Mouse (Mus musculus) bone marrow, adult 2 months (tissue): Measurements from ENCODE around the gene Ppargc1a. TPM values are rescaled to one million over a fixed set of nuclear protein-coding genes. Genes with fewer than 3 reads are reported as not detected.

Experiments
- H3K27ac ChIP-seq: fragments of 200-500 bp; 2 replicates; pipeline ENCODE4 v1.5.1; 2012; ENCODE audit warnings: low read depth, mild to moderate bottlenecking, control low read depth, inconsistent platforms, low read length; ENCODE audit not compliant: control insufficient read depth, poor library complexity, insufficient read depth
- H3K4me1 ChIP-seq: fragments of 200-500 bp; 2 replicates; pipeline ENCODE4 v1.6.1; 2011; ENCODE audit warnings: low read length; ENCODE audit not compliant: control insufficient read depth, insufficient read depth
- H3K4me3 ChIP-seq: fragments of 200-500 bp; replicated peaks from 2 replicates; pipeline ENCODE3; 2011; ENCODE audit warnings: mild to moderate bottlenecking, low read depth, low read length, control low read depth; ENCODE audit not compliant: control insufficient read depth
- CTCF ChIP-seq: fragments of 200-500 bp; IDR thresholded peaks from 2 replicates; pipeline ENCODE4 v1.5.1; 2011; ENCODE audit warnings: low read length, control low read depth; ENCODE audit not compliant: control insufficient read depth, insufficient read depth
- POLR2A ChIP-seq: fragments of 200-500 bp; IDR thresholded peaks from 2 replicates; pipeline ENCODE4 v1.6.1; 2011; ENCODE audit warnings: low read depth, mild to moderate bottlenecking, control low read depth, low read length, borderline replicate concordance; ENCODE audit not compliant: control insufficient read depth
- WGBS: fragments of 180-500 bp; shearing (Covaris S2); methylation state at CpG from one replicate; pipeline ENCODE4 v1.1.7; 2018; 5-methylcytosine and 5-hydroxymethylcytosine counted together
- polyA plus RNA-seq: library from polyadenylated mRNA; stranded (reverse); fragments of >200 nt; gene quantifications from 2 replicates; pipeline ENCODE4 v1.2.4, GENCODE M21; 2011; ENCODE audit warnings: low replicate concordance; ENCODE audit not compliant: missing spikeins, insufficient read depth, insufficient read length

The Ppargc1a gene
- 0.20 and 0.65 TPM in 2 replicates for polyA plus RNA-seq

DNA sequence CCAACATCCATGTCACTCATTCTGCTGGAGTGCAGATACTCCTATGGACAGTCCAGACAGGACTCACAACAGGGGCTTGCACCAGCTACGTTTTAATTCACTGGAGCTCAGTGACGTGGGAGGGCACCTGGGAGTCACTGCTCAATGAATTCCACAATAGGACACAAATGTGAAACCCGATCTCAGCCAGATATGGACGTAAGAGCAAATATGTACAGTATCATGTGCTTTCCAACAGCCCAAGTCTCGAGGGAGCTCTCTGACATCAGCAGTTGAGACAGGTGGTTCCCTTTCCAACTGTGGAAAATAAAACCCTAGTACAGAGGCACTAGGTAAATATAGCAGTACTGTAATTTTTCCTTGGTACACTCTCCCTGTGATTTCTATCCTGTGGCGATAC is at the start of gene Ppargc1a:
TSS of gene Ppargc1a (minus strand) at position 68 of the 400 bp plus-strand sequence.
- 62% methylated on average over 6 of the region's 6 CpGs for WGBS

DNA sequence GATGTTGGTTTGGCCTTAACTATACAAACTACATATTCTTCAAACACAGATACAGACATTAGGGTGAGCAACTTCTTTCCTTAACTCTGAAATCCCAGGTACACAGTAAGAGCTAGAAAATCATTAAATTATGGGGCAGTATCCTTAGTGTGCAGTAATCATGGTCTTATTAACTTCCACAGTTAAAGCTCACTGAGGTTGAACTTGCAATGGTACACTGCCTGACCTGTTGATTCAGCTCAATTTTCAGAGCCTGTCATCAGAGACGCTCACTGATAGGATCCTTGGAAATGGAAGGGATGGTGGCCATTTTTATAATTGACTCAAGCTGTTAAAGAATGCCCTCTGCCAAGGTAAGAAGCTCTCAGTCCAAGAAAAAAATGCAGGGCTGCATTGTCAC is 49.4 kb upstream of the Ppargc1a start:
- H3K27ac ChIP-seq = no peak overlapping the region
- WGBS = 85% methylated on average over 1 of the region's 1 CpGs
- no peak for TF ChIP-seq CTCF
- H3K4me3 ChIP-seq = no peak overlapping the region
- no peaks in the 10 kb centered on the region for H3K4me1 ChIP-seq

More for the DNA sequence above, at the start of gene Ppargc1a:
- Histone ChIP-seq H3K27ac (no peak within 1 kb of the TSS), H3K4me3 (no peak within 1 kb of the TSS), H3K4me1 (no peaks in the 10 kb centered on the region)
- TF ChIP-seq CTCF = no peak

DNA sequence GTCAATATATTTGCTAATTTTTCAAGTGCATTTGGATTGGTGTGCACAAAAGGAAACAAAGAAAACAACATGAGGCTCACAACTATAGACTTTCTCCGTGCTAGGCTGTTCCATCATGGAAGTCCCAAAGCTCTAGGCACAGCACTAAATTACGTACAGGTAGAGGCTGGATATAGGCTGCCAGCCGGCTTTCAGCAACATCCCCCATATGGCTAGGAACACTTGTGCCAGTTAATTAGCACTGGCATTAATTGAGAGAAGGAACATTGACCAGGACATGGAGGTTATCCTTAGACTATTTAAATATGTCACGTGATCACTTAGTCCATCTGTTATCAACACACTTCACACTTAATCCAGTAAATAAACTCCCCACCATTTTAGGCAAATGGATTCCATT is 44.5 kb upstream of the Ppargc1a start:
- H3K4me3 ChIP-seq = no peak overlapping the region
- 83% methylated on average over 4 of the region's 4 CpGs for WGBS
- no peaks in the 10 kb centered on the region for H3K4me1 ChIP-seq
- no peak overlapping the region for H3K27ac ChIP-seq
- no peak for TF ChIP-seq POLR2A
- no peak for TF ChIP-seq CTCF

DNA sequence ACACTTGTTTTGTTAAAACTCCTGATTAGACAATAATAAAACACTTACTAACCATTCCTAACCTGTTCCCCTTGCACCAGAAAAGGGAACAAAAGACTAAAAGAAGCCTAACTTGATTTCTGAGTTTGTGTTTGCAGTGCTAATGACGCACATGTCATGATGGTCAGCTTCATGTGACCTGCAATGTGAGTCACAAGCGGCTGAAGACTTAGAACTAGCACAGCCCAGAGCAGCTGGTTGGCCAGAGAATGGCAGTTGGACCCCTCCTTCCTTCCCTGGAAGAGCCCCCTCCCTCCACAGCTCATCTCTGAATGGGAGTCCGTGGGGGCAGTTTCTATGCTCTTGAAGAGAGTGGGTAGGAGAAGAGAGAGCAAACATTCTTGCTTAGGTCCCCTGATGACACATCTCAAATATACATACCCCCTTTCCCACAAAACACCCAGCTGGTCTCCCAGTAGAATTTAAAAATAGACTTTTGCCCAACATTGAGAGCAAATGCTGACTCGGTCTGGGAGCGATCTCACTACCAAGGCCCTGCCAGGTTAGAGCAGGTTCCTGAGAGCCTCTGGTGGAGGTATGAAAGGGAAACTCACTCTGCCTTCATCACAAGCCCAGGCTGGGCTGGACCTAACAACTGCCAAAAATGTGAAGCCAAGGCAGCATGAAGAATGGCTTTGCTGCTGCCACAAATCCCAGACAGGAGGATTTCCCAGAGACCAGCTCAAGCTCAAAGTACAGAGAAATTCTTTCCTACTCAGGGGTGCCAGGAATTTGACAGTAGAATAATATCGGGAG is 40.4 kb upstream of the Ppargc1a start:
- Histone ChIP-seq H3K4me1 (no peaks in the 10 kb centered on the region), H3K27ac (no peak overlapping the region), H3K4me3 (no peak overlapping the region)
- WGBS = 73% methylated on average over 6 of the region's 6 CpGs
- TF ChIP-seq CTCF (no peak), POLR2A (no peak)

DNA sequence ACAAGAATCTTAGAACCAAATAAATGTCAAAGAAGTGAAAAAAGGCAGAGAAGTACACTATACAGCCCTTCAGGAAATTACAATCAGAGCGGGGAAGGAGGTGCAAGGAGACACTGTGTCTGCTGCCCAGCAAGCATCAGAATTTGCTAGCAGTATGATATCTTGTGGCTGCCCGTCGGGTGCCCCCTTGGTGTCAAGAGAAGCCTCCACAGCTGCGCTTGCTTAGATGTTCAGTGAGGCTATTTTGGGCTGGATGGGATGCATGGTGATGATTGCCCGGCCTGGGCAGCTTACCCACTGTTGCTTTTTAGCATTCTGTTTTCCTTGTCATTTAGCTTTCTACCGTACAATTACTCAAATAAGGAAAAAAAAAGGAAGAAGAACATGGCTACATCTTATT is 32.0 kb upstream of the Ppargc1a start:
- no peak for TF ChIP-seq POLR2A
- no peak for TF ChIP-seq CTCF
- H3K4me1 ChIP-seq = no peaks in the 10 kb centered on the region
- no peak overlapping the region for H3K27ac ChIP-seq
- no peak overlapping the region for H3K4me3 ChIP-seq
- WGBS = 66% methylated on average over 6 of the region's 6 CpGs

DNA sequence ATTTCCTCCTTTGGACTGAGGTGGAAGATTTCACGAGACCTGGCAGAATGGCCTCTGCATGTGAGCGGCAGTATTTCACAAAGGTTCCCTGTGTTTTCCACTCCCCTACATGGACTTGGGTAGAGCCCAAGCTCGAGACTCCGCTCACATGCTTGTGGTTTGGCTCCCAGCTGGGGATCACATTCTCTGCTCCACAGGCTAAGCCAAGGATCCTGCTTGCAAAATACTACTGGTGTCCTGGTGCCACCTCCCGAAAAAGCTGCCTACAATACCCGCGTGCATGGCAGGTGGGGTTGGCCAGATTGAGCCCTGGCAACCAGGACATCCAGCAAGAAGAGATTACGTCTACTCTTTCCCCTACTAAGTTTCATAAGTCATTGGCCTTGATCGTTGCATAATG is 28.1 kb upstream of the Ppargc1a start:
- 79% methylated on average over 9 of the region's 9 CpGs for WGBS
- Histone ChIP-seq H3K27ac (no peak overlapping the region), H3K4me1 (no peaks in the 10 kb centered on the region), H3K4me3 (no peak overlapping the region)
- TF ChIP-seq POLR2A (no peak), CTCF (no peak)

DNA sequence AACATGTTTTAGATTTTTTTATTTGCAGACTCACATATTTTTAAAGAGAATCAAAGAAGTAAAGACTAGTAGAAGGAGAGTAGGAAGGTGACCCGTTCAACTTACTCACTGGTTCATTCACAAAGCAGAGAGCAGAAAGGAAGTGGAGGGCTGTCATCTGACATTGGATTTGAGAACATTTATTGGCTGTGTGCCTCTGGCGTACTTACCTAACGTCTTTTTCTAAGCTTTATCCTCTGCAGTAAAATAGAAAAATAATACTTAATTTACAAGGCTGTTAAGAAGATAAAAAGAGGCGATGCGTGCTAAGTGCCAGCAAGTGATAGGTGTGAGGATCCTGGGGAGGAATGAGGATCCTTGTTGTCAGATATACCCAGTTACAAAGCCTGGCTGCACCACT is 24.7 kb upstream of the Ppargc1a start:
- no peak overlapping the region for H3K4me3 ChIP-seq
- 33% methylated on average over 5 of the region's 5 CpGs for WGBS

DNA sequence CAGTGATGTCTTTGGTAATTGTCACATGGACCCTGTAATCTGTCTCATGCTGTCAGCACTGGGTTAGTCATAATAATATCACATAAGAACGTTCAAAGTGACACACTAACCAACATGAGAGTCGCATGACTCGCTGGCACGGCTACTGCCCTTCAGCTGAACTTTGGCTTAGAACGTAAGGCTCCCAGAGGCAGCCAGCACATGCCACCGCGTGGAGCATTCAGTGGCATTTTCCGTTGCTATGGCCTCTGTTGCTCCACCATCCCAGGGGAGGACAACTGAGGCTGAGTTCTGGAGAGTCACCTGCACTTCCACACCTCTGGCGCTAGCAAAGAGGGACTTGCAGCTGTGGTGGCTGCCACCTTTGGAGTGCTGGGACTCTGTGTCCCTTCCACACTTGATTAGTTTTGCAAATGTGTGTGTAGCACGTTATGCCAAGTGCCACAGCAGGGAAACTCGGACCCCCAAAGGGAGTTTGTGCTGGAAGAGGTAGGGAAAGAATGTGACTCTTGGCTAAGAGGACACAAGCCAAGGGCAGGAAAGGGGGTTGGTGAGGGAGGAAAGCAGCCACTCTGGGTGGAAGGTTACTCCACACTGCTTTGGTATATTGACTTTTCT is 24.1 kb upstream of the Ppargc1a start:
- Histone ChIP-seq H3K4me1 (no peaks in the 10 kb centered on the region), H3K27ac (no peak overlapping the region), H3K4me3 (no peak overlapping the region)
- no peak for TF ChIP-seq CTCF
- TF ChIP-seq POLR2A = no peak
- 70% methylated on average over 11 of the region's 11 CpGs for WGBS

More for the DNA sequence above, 24.7 kb upstream of the Ppargc1a start:
- TF ChIP-seq POLR2A = no peak
- Histone ChIP-seq H3K4me1 (no peaks in the 10 kb centered on the region), H3K27ac (no peak overlapping the region)

DNA sequence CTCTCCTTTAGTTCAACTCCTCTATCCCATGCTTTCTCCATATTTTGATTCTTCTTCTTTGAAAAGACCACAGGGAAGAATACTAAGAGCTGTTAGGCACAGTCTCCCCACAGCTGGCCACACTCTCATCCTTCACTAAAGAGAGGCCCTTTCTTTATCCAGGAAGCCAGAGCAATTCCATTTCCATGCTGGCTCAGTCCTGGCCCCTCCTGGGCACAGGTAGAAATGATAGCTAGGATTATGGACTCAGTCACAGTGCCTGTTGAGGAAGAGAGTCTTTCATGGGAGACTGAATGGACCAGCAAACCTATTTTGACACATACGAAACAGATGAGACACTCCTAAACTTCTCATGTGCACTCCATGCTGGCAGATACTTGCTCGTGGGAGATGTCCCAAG is 18.7 kb upstream of the Ppargc1a start:
- H3K4me1 ChIP-seq = no peaks in the 10 kb centered on the region
- TF ChIP-seq POLR2A = no peak
- TF ChIP-seq CTCF = no peak
- WGBS = 71% methylated on average over 2 of the region's 2 CpGs
- H3K4me3 ChIP-seq = no peak overlapping the region
- H3K27ac ChIP-seq = no peak overlapping the region
